Mouse (Mus musculus): ENCODE data around the gene Slc22a23. TPM values are rescaled to one million over a fixed set of nuclear protein-coding genes. Genes with fewer than 3 reads are reported as not detected.

The Slc22a23 gene
- polyA plus RNA-seq, 2 experiments = 9.3 to 21.4 TPM

DNA sequence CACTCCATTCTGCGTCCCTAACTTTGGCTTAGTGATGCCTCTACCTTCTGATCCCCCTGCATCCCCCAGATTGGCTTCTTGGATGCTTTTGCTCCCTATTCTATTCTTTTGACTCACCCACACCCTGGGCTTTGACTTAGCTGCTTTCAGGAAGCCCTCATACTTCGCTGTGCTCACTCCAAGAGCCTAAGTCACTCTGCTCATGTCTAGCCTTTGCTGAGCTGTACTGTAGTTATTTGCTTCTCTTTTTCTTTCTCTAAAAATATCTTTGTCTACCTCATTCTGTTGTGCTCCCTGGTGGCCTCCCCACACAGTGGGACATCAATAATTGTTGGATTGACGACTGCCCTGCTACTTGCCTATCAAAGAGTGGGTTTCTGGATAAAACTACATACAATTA, 196.8 kb downstream of the Slc22a23 start:
- Histone ChIP-seq H3K27ac (no peak overlapping the region), H3K4me1 (replicated peaks; ENCODE audit: control insufficient read depth in 2 of 2, insufficient read depth in 2 of 2, low read length in 1 of 2) (peaks cover 0 to 6% of the 10 kb centered on the region in 2 experiments; a peak in 1 of 4 replicates), H3K4me2 (ENCODE audit: low read depth) (no peak overlapping the region), H3K9me3 (ENCODE audit: control insufficient read depth, low read length) (no peaks in the 10 kb centered on the region), H3K27me3 (ENCODE audit: control insufficient read depth, insufficient read depth, low read length) (peaks cover 19% of the 10 kb centered on the region), H3K36me3 (replicated peaks; ENCODE audit: control insufficient read depth, insufficient read depth, low read depth) (no peaks in the 10 kb centered on the region), H3K9ac (replicated peaks) (no peak overlapping the region), H3K4me3 (ENCODE audit: insufficient read depth in 1 of 2, low read depth in 2 of 2, low read length in 2 of 2) (no peak overlapping the region)
- TF ChIP-seq CTCF (IDR thresholded peaks at IDR 0.05; ENCODE audit: low read depth) (no peak), EP300 (IDR thresholded peaks at IDR 0.05; ENCODE audit: low read depth) (no peak)
- WGBS (ENCODE audit: insufficient replicate concordance) = 54% methylated on average over 3 of the region's 3 CpGs
- ATAC-seq (ENCODE audit: insufficient read depth) = no peak
- DNase-seq (ENCODE audit: low read depth in 3 of 3, low spot score in 3 of 3) = no peak

DNA sequence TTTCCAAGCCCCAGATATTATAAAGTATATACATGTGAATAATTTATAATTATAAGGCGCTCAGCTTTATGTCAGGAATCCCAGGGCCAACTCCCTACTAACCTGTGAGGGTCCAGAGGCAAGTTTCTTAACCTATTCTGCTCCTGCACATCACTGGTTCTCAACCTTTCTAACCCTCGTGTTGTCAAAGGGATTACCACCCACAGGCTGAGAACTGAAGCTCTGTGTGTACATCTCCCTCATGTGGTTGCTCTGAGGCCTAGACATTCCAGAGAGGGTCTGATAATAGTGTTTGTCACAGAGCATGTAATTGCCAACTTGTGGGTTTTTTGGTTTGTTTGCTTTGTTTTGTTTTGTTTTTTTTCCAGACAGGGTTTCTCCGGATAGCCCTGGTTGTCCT, 198.1 kb downstream of the Slc22a23 start:
- Histone ChIP-seq H3K27ac (no peak overlapping the region), H3K4me1 (replicated peaks; ENCODE audit: control insufficient read depth in 2 of 2, insufficient read depth in 2 of 2, low read length in 1 of 2) (peaks cover 0 to 6% of the 10 kb centered on the region in 2 experiments; a peak in 1 of 4 replicates), H3K4me2 (ENCODE audit: low read depth) (no peak overlapping the region), H3K36me3 (replicated peaks; ENCODE audit: control insufficient read depth, insufficient read depth, low read depth) (no peaks in the 10 kb centered on the region), H3K9ac (replicated peaks) (no peak overlapping the region), H3K4me3 (ENCODE audit: insufficient read depth in 1 of 2, low read depth in 2 of 2, low read length in 2 of 2) (no peak overlapping the region), H3K9me3 (ENCODE audit: control insufficient read depth, low read length) (no peaks in the 10 kb centered on the region), H3K27me3 (ENCODE audit: control insufficient read depth, insufficient read depth, low read length) (peaks cover 19% of the 10 kb centered on the region)
- DNase-seq (ENCODE audit: low read depth in 3 of 3, low spot score in 3 of 3) (no peak), ATAC-seq (ENCODE audit: insufficient read depth) (no peak)
- TF ChIP-seq EP300 (IDR thresholded peaks at IDR 0.05; ENCODE audit: low read depth) (no peak), CTCF (IDR thresholded peaks at IDR 0.05; ENCODE audit: low read depth) (0 out of 2 replicates have a peak, but pooled peaks have one; percentile 17)
- 46% methylated on average over 3 of the region's 3 CpGs for WGBS (ENCODE audit: insufficient replicate concordance)

DNA sequence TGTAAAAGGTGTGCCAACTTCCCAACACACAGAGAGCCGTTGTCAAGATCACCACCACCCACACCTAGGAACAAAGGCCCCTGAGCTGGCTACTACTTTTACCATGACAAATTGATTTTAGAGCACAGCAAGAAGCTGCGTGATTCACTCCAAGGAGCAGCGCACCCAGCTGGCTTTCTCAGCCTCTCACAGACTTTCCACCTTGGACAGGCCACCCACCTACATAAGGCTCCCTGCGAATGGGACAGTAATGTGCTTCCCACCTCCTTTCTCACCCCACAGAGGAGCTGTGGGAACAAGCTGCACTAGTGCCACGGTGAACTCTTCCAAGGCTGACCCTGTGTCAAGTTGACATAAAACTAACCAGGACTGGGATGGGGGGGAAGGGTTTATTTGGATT, 201.6 kb downstream of the Slc22a23 start:
- DNase-seq (ENCODE audit: low read depth in 3 of 3, low spot score in 3 of 3) = no peak
- WGBS (ENCODE audit: insufficient replicate concordance) = 60% methylated on average over 5 of the region's 5 CpGs

DNA sequence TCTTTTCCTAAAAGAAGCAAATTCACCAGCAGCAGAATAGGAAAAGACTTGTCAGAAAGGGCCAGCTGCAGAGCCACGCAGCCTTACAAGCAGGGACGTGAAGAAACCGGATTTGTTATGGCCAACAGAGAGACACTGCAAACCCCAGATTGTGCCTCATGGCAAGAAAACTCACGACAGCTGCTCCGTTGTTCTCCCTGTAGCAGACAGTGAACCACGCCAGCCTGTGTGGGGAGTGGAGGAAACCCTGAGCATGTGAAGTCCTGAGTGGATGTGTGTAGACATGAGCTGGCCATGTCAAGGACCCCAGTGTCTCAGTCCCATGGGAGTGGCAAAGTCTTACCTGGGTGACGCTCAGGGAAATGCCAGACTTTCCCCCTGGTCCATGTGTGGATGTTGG, 208.4 kb downstream of the Slc22a23 start:
- no peak for DNase-seq (ENCODE audit: low read depth in 3 of 3, low spot score in 3 of 3)
- no peak overlapping the region for H3K9ac ChIP-seq (replicated peaks)
- no peaks in the 10 kb centered on the region for H3K9me3 ChIP-seq (ENCODE audit: control insufficient read depth, low read length)
- no peak overlapping the region for H3K4me2 ChIP-seq (ENCODE audit: low read depth)
- no peak for ATAC-seq (ENCODE audit: insufficient read depth)
- no peak overlapping the region for H3K4me3 ChIP-seq (ENCODE audit: insufficient read depth in 1 of 2, low read depth in 2 of 2, low read length in 2 of 2)
- H3K27me3 ChIP-seq (ENCODE audit: control insufficient read depth, insufficient read depth, low read length) = peaks cover 34% of the 10 kb centered on the region
- no peaks in the 10 kb centered on the region for H3K36me3 ChIP-seq (replicated peaks; ENCODE audit: control insufficient read depth, insufficient read depth, low read depth)
- no peak overlapping the region for H3K27ac ChIP-seq
- WGBS (ENCODE audit: insufficient replicate concordance) = 59% methylated on average over 7 of the region's 7 CpGs
- TF ChIP-seq CTCF (IDR thresholded peaks at IDR 0.05; ENCODE audit: low read depth) (no peak), EP300 (IDR thresholded peaks at IDR 0.05; ENCODE audit: low read depth) (no peak)
- H3K4me1 ChIP-seq (replicated peaks; ENCODE audit: control insufficient read depth in 2 of 2, insufficient read depth in 2 of 2, low read length in 1 of 2) = peaks cover 0 to under 1% of the 10 kb centered on the region in 2 experiments; a peak in 2 of 4 replicates

More for the DNA sequence above, 201.6 kb downstream of the Slc22a23 start:
- H3K4me3 ChIP-seq (ENCODE audit: insufficient read depth in 1 of 2, low read depth in 2 of 2, low read length in 2 of 2) = no peak overlapping the region
- H3K4me2 ChIP-seq (ENCODE audit: low read depth) = no peak overlapping the region
- no peaks in the 10 kb centered on the region for H3K4me1 ChIP-seq (replicated peaks; ENCODE audit: control insufficient read depth in 2 of 2, insufficient read depth in 2 of 2, low read length in 1 of 2)
- H3K36me3 ChIP-seq (replicated peaks; ENCODE audit: control insufficient read depth, insufficient read depth, low read depth) = no peaks in the 10 kb centered on the region
- ATAC-seq (ENCODE audit: insufficient read depth) = no peak
- no peaks in the 10 kb centered on the region for H3K9me3 ChIP-seq (ENCODE audit: control insufficient read depth, low read length)
- H3K27me3 ChIP-seq (ENCODE audit: control insufficient read depth, insufficient read depth, low read length) = peaks cover 2% of the 10 kb centered on the region; the same call in 1 of the 2 replicates
- no peak overlapping the region for H3K27ac ChIP-seq
- no peak for TF ChIP-seq CTCF (IDR thresholded peaks at IDR 0.05; ENCODE audit: low read depth)
- no peak for TF ChIP-seq EP300 (IDR thresholded peaks at IDR 0.05; ENCODE audit: low read depth)
- no peak overlapping the region for H3K9ac ChIP-seq (replicated peaks)

- ATAC-seq (ENCODE audit: insufficient read depth) = no peak
- 62% methylated on average over 7 of the region's 7 CpGs for WGBS (ENCODE audit: insufficient replicate concordance)
- H3K27me3 ChIP-seq (ENCODE audit: control insufficient read depth, insufficient read depth, low read length) = peaks cover 55% of the 10 kb centered on the region
Observed at GRCm38 (mm10) chr13:34134276-34134675, 210.7 kb downstream of the Slc22a23 start.

More at GRCm38 (mm10) chr13:34134276-34134675, 210.7 kb downstream of the Slc22a23 start:
- peaks cover 0 to 12% of the 10 kb centered on the region in 2 experiments; a peak in 2 of 4 replicates for H3K4me1 ChIP-seq (replicated peaks; ENCODE audit: control insufficient read depth in 2 of 2, insufficient read depth in 2 of 2, low read length in 1 of 2)
- no peak for DNase-seq (ENCODE audit: low read depth in 3 of 3, low spot score in 3 of 3)
- no peaks in the 10 kb centered on the region for H3K9me3 ChIP-seq (ENCODE audit: control insufficient read depth, low read length)
- H3K27ac ChIP-seq = no peak overlapping the region
- no peak for TF ChIP-seq CTCF (IDR thresholded peaks at IDR 0.05; ENCODE audit: low read depth)
- no peak for TF ChIP-seq EP300 (IDR thresholded peaks at IDR 0.05; ENCODE audit: low read depth)
- H3K4me3 ChIP-seq (ENCODE audit: insufficient read depth in 1 of 2, low read depth in 2 of 2, low read length in 2 of 2) = no peak overlapping the region
- no peak overlapping the region for H3K4me2 ChIP-seq (ENCODE audit: low read depth)
- H3K36me3 ChIP-seq (replicated peaks; ENCODE audit: control insufficient read depth, insufficient read depth, low read depth) = no peaks in the 10 kb centered on the region
- H3K9ac ChIP-seq (replicated peaks) = no peak overlapping the region

All from liver, embryonic 14.5 days (tissue).